Mouse (Mus musculus): Measurements from ENCODE around the gene Nln. TPM values are rescaled to one million over a fixed set of nuclear protein-coding genes. Genes with fewer than 3 reads are reported as not detected.

Nln gene
- total and polyA plus RNA-seq, 2 experiments from 2014 or later, result 60.2 to 91.3 TPM

- Histone ChIP-seq H3K27ac (ENCODE audit: low read depth, low read length) (no peak overlapping the region), H3K4me1 (ENCODE audit: insufficient read depth, low read length) (no peaks in the 10 kb centered on the region), H3K4me3 (ENCODE audit: low read depth, low read length) (no peak overlapping the region), H3K9me3 (ENCODE audit: low read length) (no peaks in the 10 kb centered on the region), H3K4me2 (ENCODE audit: low read depth, low read length, poor library complexity, severe bottlenecking) (no peak overlapping the region), H3K36me3 (ENCODE audit: insufficient read depth, low read length) (peaks cover 4% of the 10 kb centered on the region), H3K27me3 (ENCODE audit: insufficient read depth, low read length) (no peaks in the 10 kb centered on the region), H3K9ac (replicated peaks; ENCODE audit: low read length, poor library complexity, severe bottlenecking) (no peak overlapping the region)
- TF ChIP-seq CTCF (IDR thresholded peaks at IDR 0.05), result no peak
- no peak for ATAC-seq (ENCODE audit: low FRiP score)
- WGBS, result 82% methylated on average over 18 of the region's 18 CpGs
- no peak for DNase-seq (ENCODE audit: low spot score)
Measured at GRCm38 (mm10) chr13:104015246-104016105, 93.9 kb downstream of the Nln start.

GRCm38 (mm10) chr13:104014038-104014437, 95.4 kb downstream of the Nln start:
- Histone ChIP-seq H3K4me3 (ENCODE audit: low read depth, low read length) (no peak overlapping the region), H3K36me3 (ENCODE audit: insufficient read depth, low read length) (no peaks in the 10 kb centered on the region; the same call in 1 of the 2 replicates), H3K4me2 (ENCODE audit: low read depth, low read length, poor library complexity, severe bottlenecking) (no peak overlapping the region), H3K9ac (replicated peaks; ENCODE audit: low read length, poor library complexity, severe bottlenecking) (no peak overlapping the region), H3K9me3 (ENCODE audit: low read length) (no peaks in the 10 kb centered on the region), H3K4me1 (ENCODE audit: insufficient read depth, low read length) (no peaks in the 10 kb centered on the region), H3K27me3 (ENCODE audit: insufficient read depth, low read length) (no peaks in the 10 kb centered on the region), H3K27ac (ENCODE audit: low read depth, low read length) (no peak overlapping the region)
- 0 out of 2 replicates have a peak, but pooled peaks have one; percentile 8 for ATAC-seq (ENCODE audit: low FRiP score)
- no peak for DNase-seq (ENCODE audit: low spot score)
- WGBS, result 77% methylated on average over 11 of the region's 11 CpGs
- TF ChIP-seq CTCF (IDR thresholded peaks at IDR 0.05), result no peak

GRCm38 (mm10) chr13:104013380-104013779, 96.0 kb downstream of the Nln start:
- H3K9me3 ChIP-seq (ENCODE audit: low read length), result no peaks in the 10 kb centered on the region
- H3K4me1 ChIP-seq (ENCODE audit: insufficient read depth, low read length), result no peaks in the 10 kb centered on the region
- H3K9ac ChIP-seq (replicated peaks; ENCODE audit: low read length, poor library complexity, severe bottlenecking), result no peak overlapping the region
- no peak overlapping the region for H3K27ac ChIP-seq (ENCODE audit: low read depth, low read length)
- 52% methylated on average over 6 of the region's 6 CpGs for WGBS
- no peak for TF ChIP-seq CTCF (IDR thresholded peaks at IDR 0.05)
- H3K4me2 ChIP-seq (ENCODE audit: low read depth, low read length, poor library complexity, severe bottlenecking), result no peak overlapping the region
- H3K36me3 ChIP-seq (ENCODE audit: insufficient read depth, low read length), result no peaks in the 10 kb centered on the region; the same call in 1 of the 2 replicates
- no peaks in the 10 kb centered on the region for H3K27me3 ChIP-seq (ENCODE audit: insufficient read depth, low read length)
- ATAC-seq (ENCODE audit: low FRiP score) (0 out of 2 replicates have a peak, but pooled peaks have one; percentile 47), DNase-seq (ENCODE audit: low spot score) (no peak)
- H3K4me3 ChIP-seq (ENCODE audit: low read depth, low read length), result no peak overlapping the region

GRCm38 (mm10) chr13:104012214-104012833, 97.1 kb downstream of the Nln start:
- no peak overlapping the region for H3K4me2 ChIP-seq (ENCODE audit: low read depth, low read length, poor library complexity, severe bottlenecking)
- DNase-seq (ENCODE audit: low spot score), result no peak
- no peak overlapping the region for H3K4me3 ChIP-seq (ENCODE audit: low read depth, low read length)
- 91% methylated on average over 11 of the region's 11 CpGs for WGBS
- H3K27ac ChIP-seq (ENCODE audit: low read depth, low read length), result no peak overlapping the region
- no peaks in the 10 kb centered on the region for H3K9me3 ChIP-seq (ENCODE audit: low read length)
- no peak for ATAC-seq (ENCODE audit: low FRiP score)
- no peaks in the 10 kb centered on the region; the same call in 1 of the 2 replicates for H3K36me3 ChIP-seq (ENCODE audit: insufficient read depth, low read length)
- no peak overlapping the region for H3K9ac ChIP-seq (replicated peaks; ENCODE audit: low read length, poor library complexity, severe bottlenecking)
- H3K4me1 ChIP-seq (ENCODE audit: insufficient read depth, low read length), result no peaks in the 10 kb centered on the region
- no peaks in the 10 kb centered on the region for H3K27me3 ChIP-seq (ENCODE audit: insufficient read depth, low read length)
- no peak for TF ChIP-seq CTCF (IDR thresholded peaks at IDR 0.05)

GRCm38 (mm10) chr13:104011289-104011688, 98.1 kb downstream of the Nln start:
- no peak for TF ChIP-seq CTCF (IDR thresholded peaks at IDR 0.05)
- H3K27ac ChIP-seq (ENCODE audit: low read depth, low read length), result no peak overlapping the region
- H3K4me2 ChIP-seq (ENCODE audit: low read depth, low read length, poor library complexity, severe bottlenecking), result no peak overlapping the region
- H3K4me3 ChIP-seq (ENCODE audit: low read depth, low read length), result no peak overlapping the region
- ATAC-seq (ENCODE audit: low FRiP score) (no peak), DNase-seq (ENCODE audit: low spot score) (no peak)
- H3K27me3 ChIP-seq (ENCODE audit: insufficient read depth, low read length), result no peaks in the 10 kb centered on the region
- no peaks in the 10 kb centered on the region for H3K4me1 ChIP-seq (ENCODE audit: insufficient read depth, low read length)
- no peaks in the 10 kb centered on the region for H3K9me3 ChIP-seq (ENCODE audit: low read length)
- H3K9ac ChIP-seq (replicated peaks; ENCODE audit: low read length, poor library complexity, severe bottlenecking), result no peak overlapping the region
- H3K36me3 ChIP-seq (ENCODE audit: insufficient read depth, low read length), result no peaks in the 10 kb centered on the region; the same call in 1 of the 2 replicates
- 89% methylated on average over 5 of the region's 5 CpGs for WGBS
